Mouse (Mus musculus): Measurements from ENCODE around the gene Obp2b. TPM values are rescaled to one million over a fixed set of nuclear protein-coding genes. Genes with fewer than 3 reads are reported as not detected.

The Obp2b gene
- total RNA-seq, 1 experiment: not detected

DNA sequence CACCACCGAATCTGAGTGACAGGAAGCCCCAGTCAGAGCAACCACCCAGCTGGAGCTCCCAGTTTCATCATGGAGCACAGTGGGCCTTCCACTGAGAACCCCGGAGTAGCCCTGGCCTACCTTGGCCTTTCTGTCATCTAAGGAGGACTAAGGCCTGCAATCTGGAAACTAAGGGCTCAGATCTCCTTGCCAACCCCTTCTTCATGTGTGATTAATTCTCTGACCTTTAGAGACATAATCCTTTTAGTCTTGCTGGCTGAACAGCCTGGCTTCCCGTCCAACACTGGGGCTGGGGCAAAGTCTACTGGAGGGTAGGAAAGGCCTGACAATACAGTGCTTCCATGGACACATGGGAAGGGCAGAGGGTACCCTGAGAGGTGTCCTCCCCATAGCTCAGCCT is 39.2 kb downstream of the Obp2b start:
- Histone ChIP-seq H3K27ac (ENCODE audit: insufficient read depth, low read depth, low read length, poor library complexity, severe bottlenecking) (no peak overlapping the region), H3K4me3 (ENCODE audit: insufficient read depth in 1 of 2, low read depth in 1 of 2, low read length in 2 of 2, poor library complexity in 1 of 2, severe bottlenecking in 1 of 2) (no peak overlapping the region), H3K9ac (ENCODE audit: insufficient read depth, low read depth, low read length, poor library complexity, severe bottlenecking) (no peak overlapping the region), H3K9me3 (ENCODE audit: control insufficient read depth, insufficient read depth, low read depth, low read length) (no peaks in the 10 kb centered on the region), H3K36me3 (ENCODE audit: control insufficient read depth, insufficient read depth, low read length, poor library complexity, severe bottlenecking) (no peaks in the 10 kb centered on the region), H3K4me1 (ENCODE audit: control insufficient read depth in 2 of 2, insufficient read depth in 2 of 2, low read length in 2 of 2, poor library complexity in 1 of 2) (no peaks in the 10 kb centered on the region)
- in situ Hi-C loops (cut with MboI; ENCODE audit: low sequenced_read_pairs in 2 of 2, unreplicated experiment in 2 of 2): no loop called here
- DNase-seq (ENCODE audit: low read depth, low spot score): no peak
- TF ChIP-seq MAFK (IDR thresholded peaks at IDR 0.05; ENCODE audit: insufficient read depth, low read depth, low read length): no peak

- Histone ChIP-seq H3K9me3 (ENCODE audit: control insufficient read depth, insufficient read depth, low read depth, low read length) (no peaks in the 10 kb centered on the region), H3K9ac (ENCODE audit: insufficient read depth, low read depth, low read length, poor library complexity, severe bottlenecking) (no peak within 1 kb of the TSS), H3K4me1 (ENCODE audit: control insufficient read depth in 2 of 2, insufficient read depth in 2 of 2, low read length in 2 of 2, poor library complexity in 1 of 2) (no peaks in the 10 kb centered on the region), H3K36me3 (ENCODE audit: control insufficient read depth, insufficient read depth, low read length, poor library complexity, severe bottlenecking) (no peaks in the 10 kb centered on the region), H3K27ac (ENCODE audit: insufficient read depth, low read depth, low read length, poor library complexity, severe bottlenecking) (no peak within 1 kb of the TSS), H3K4me3 (ENCODE audit: insufficient read depth in 1 of 2, low read depth in 1 of 2, low read length in 2 of 2, poor library complexity in 1 of 2, severe bottlenecking in 1 of 2) (no peak within 1 kb of the TSS)
- TF ChIP-seq HCFC1 (IDR thresholded peaks at IDR 0.05; ENCODE audit: borderline replicate concordance, insufficient read depth, low read length): no peak
- no peak for TF ChIP-seq MAFK (IDR thresholded peaks at IDR 0.05; ENCODE audit: insufficient read depth, low read depth, low read length)
- TF ChIP-seq ZNF384 (IDR thresholded peaks at IDR 0.05; ENCODE audit: low read depth, low read length): no peak
- TF ChIP-seq CHD2 (IDR thresholded peaks at IDR 0.05; ENCODE audit: low read depth, low read length): no peak
- TF ChIP-seq ZC3H11A (IDR thresholded peaks at IDR 0.05; ENCODE audit: borderline replicate concordance, low read depth, low read length): no peak
- in situ Hi-C loops (cut with MboI; ENCODE audit: low sequenced_read_pairs in 2 of 2, unreplicated experiment in 2 of 2): no loop called here
- no peak for DNase-seq (ENCODE audit: low read depth, low spot score)
Observed at GRCm38 (mm10) chr2:25776717-25777116, 39.9 kb downstream of the Obp2b start, which contains the start of gene Lcn11. Gene Lcn11 (plus strand): TSS chr2:25777017.

DNA sequence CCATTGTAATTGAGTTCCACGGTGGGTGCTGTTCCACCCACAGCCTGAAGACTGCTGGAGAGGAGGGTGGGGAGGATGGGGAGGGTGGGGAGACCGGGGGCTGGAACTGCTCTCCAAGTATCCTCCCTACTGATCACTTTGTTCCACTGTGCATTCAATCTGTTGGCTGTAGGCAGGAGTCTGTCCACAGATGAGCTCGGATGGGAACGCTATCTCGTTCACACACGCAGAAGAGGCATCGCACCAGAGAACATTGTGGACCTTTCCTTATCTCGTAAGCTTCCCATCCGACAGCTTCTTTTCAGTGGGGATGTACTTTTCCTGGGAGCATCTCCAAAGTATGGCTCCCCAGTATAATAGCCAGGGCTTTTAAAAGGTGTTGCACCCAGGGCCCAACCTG is 42.3 kb downstream of the Obp2b start:
- H3K4me1 ChIP-seq (ENCODE audit: control insufficient read depth in 2 of 2, insufficient read depth in 2 of 2, low read length in 2 of 2, poor library complexity in 1 of 2): no peaks in the 10 kb centered on the region
- H3K27ac ChIP-seq (ENCODE audit: insufficient read depth, low read depth, low read length, poor library complexity, severe bottlenecking): no peak overlapping the region
- H3K4me3 ChIP-seq (ENCODE audit: insufficient read depth in 1 of 2, low read depth in 1 of 2, low read length in 2 of 2, poor library complexity in 1 of 2, severe bottlenecking in 1 of 2): no peak overlapping the region
- TF ChIP-seq MAFK (IDR thresholded peaks at IDR 0.05; ENCODE audit: insufficient read depth, low read depth, low read length) (no peak), ZNF384 (IDR thresholded peaks at IDR 0.05; ENCODE audit: low read depth, low read length) (no peak), CHD2 (IDR thresholded peaks at IDR 0.05; ENCODE audit: low read depth, low read length) (no peak), HCFC1 (IDR thresholded peaks at IDR 0.05; ENCODE audit: borderline replicate concordance, insufficient read depth, low read length) (no peak), ZC3H11A (IDR thresholded peaks at IDR 0.05; ENCODE audit: borderline replicate concordance, low read depth, low read length) (no peak)
- DNase-seq (ENCODE audit: low read depth, low spot score): no peak
- H3K36me3 ChIP-seq (ENCODE audit: control insufficient read depth, insufficient read depth, low read length, poor library complexity, severe bottlenecking): no peaks in the 10 kb centered on the region
- H3K9me3 ChIP-seq (ENCODE audit: control insufficient read depth, insufficient read depth, low read depth, low read length): no peaks in the 10 kb centered on the region
- no peak overlapping the region for H3K9ac ChIP-seq (ENCODE audit: insufficient read depth, low read depth, low read length, poor library complexity, severe bottlenecking)
- in situ Hi-C loops (cut with MboI; ENCODE audit: low sequenced_read_pairs in 2 of 2, unreplicated experiment in 2 of 2): no loop called here

DNA sequence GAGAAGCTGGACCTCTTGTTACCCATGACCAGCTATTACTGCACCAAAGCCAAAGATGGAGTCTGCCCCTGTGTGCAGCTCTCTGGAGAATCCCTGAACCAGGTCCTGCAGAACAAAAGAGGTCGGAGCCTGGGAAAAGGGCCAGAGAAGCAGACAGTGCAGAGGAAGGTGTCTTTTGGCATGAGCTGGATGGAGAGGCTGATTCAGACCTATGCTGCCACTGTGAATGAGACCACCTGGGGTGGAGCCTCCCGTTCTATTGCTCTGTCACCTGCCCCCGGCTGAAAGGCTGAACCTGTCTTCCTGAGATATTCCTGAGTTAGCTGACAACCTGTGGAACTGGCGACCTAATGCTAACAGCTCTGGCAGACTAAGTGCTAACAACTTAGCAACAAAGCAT is 44.1 kb downstream of the Obp2b start:
- Histone ChIP-seq H3K9ac (ENCODE audit: insufficient read depth, low read depth, low read length, poor library complexity, severe bottlenecking) (no peak overlapping the region), H3K27ac (ENCODE audit: insufficient read depth, low read depth, low read length, poor library complexity, severe bottlenecking) (no peak overlapping the region), H3K4me3 (ENCODE audit: insufficient read depth in 1 of 2, low read depth in 1 of 2, low read length in 2 of 2, poor library complexity in 1 of 2, severe bottlenecking in 1 of 2) (no peak overlapping the region), H3K9me3 (ENCODE audit: control insufficient read depth, insufficient read depth, low read depth, low read length) (no peaks in the 10 kb centered on the region), H3K4me1 (ENCODE audit: control insufficient read depth in 2 of 2, insufficient read depth in 2 of 2, low read length in 2 of 2, poor library complexity in 1 of 2) (no peaks in the 10 kb centered on the region), H3K36me3 (ENCODE audit: control insufficient read depth, insufficient read depth, low read length, poor library complexity, severe bottlenecking) (no peaks in the 10 kb centered on the region)
- in situ Hi-C loops (cut with MboI; ENCODE audit: low sequenced_read_pairs in 2 of 2, unreplicated experiment in 2 of 2): no loop called here
- DNase-seq (ENCODE audit: low read depth, low spot score): no peak
- TF ChIP-seq HCFC1 (IDR thresholded peaks at IDR 0.05; ENCODE audit: borderline replicate concordance, insufficient read depth, low read length) (no peak), MAFK (IDR thresholded peaks at IDR 0.05; ENCODE audit: insufficient read depth, low read depth, low read length) (no peak), ZNF384 (IDR thresholded peaks at IDR 0.05; ENCODE audit: low read depth, low read length) (no peak), ZC3H11A (IDR thresholded peaks at IDR 0.05; ENCODE audit: borderline replicate concordance, low read depth, low read length) (no peak), CHD2 (IDR thresholded peaks at IDR 0.05; ENCODE audit: low read depth, low read length) (no peak)

DNA sequence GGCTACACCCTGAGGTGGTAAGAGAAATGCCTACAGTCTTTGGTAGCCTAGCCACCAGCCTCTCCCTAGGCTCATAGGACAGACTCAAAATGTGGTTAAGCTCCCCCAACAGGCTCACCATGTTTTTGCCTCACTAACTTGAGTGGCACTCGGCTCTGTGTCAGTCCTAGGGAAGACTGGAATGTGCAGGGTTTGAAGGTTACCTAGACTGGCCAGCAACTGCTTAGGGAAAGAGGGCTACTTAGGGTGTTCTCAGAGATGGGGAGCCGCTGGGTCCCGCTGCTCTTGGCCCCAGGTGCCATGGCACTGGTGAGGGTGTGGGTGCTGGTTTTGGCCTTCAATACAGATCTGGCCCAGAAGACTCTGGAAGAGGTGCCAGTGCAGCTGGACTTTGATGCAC is 45.1 kb downstream of the Obp2b start, which contains the start of gene Gm13539:
TSS of gene Gm13539 (plus strand) at position 301 of the 400 bp plus-strand sequence.
- in situ Hi-C loops (cut with MboI; ENCODE audit: low sequenced_read_pairs in 2 of 2, unreplicated experiment in 2 of 2): no loop called here
- no peak for DNase-seq (ENCODE audit: low read depth, low spot score)
- H3K9me3 ChIP-seq (ENCODE audit: control insufficient read depth, insufficient read depth, low read depth, low read length): no peaks in the 10 kb centered on the region
- no peak within 1 kb of the TSS for H3K9ac ChIP-seq (ENCODE audit: insufficient read depth, low read depth, low read length, poor library complexity, severe bottlenecking)
- H3K27ac ChIP-seq (ENCODE audit: insufficient read depth, low read depth, low read length, poor library complexity, severe bottlenecking): no peak within 1 kb of the TSS
- no peak within 1 kb of the TSS for H3K4me3 ChIP-seq (ENCODE audit: insufficient read depth in 1 of 2, low read depth in 1 of 2, low read length in 2 of 2, poor library complexity in 1 of 2, severe bottlenecking in 1 of 2)
- no peaks in the 10 kb centered on the region for H3K4me1 ChIP-seq (ENCODE audit: control insufficient read depth in 2 of 2, insufficient read depth in 2 of 2, low read length in 2 of 2, poor library complexity in 1 of 2)
- no peaks in the 10 kb centered on the region for H3K36me3 ChIP-seq (ENCODE audit: control insufficient read depth, insufficient read depth, low read length, poor library complexity, severe bottlenecking)
- TF ChIP-seq MAFK (IDR thresholded peaks at IDR 0.05; ENCODE audit: insufficient read depth, low read depth, low read length) (no peak), CHD2 (IDR thresholded peaks at IDR 0.05; ENCODE audit: low read depth, low read length) (no peak), HCFC1 (IDR thresholded peaks at IDR 0.05; ENCODE audit: borderline replicate concordance, insufficient read depth, low read length) (no peak), ZNF384 (IDR thresholded peaks at IDR 0.05; ENCODE audit: low read depth, low read length) (no peak), ZC3H11A (IDR thresholded peaks at IDR 0.05; ENCODE audit: borderline replicate concordance, low read depth, low read length) (no peak)
